9 mouse cellular contexts compared by ENCODE assay signal in the genomic region with DNA sequence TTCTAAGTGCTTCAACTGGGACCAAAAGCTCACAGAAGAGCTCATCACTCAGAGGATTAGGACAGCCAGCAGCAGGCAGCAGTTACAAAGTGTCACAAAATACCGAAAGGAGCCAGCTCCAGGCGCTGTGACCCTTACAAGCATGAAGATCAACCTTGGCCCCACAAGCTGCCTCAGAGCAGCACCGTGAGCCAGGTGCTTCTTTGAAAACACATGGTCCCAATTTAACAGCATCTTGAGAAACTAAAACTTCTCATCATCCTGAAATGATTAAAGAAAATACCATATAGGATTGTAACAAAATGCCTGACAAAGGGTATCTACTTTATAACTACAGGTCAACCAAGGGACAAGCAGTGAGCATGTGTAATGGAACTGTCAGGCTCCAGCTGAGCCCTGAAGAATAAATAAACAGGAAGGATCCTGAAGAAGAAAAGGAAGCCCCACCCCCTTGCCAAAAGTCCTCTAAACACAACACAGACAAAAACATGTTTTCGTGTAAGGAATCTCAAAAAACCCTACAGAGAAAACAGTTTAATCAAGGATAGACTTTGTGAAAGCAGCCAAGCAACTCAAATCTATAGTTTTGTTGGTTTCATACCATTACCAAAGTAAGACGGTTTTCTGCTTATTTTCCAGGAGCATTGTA. TPM values are rescaled to one million over a fixed set of nuclear protein-coding genes. Genes with fewer than 3 reads are reported as not detected.
DNase-seq lines count a peak whose midpoint lies in the region; ATAC-seq and TF ChIP-seq lines count a peak whose summit lies in the region.
"Had no signal": no experiment of that assay in that cellular context is flagged by ENCODE, and none has a peak within 500 bp of the region (broad histone marks: within the 10 kb centered on the region; RNA-seq: fewer than 3 reads in every experiment).

No protein-coding gene starts in this region.

- whole genome bisulfite sequencing in kidney, embryonic 14.5 days = 38% methylated on average over 5 of the region's 5 CpGs
- WGBS in stomach, postnatal 0 days = 48% methylated on average over 5 of the region's 5 CpGs
- WGBS in forebrain, embryonic 10.5 days = 72% methylated on average over 5 of the region's 5 CpGs

- H3K27me3 ChIP-seq in kidney, embryonic 14.5 days (ENCODE audit: control insufficient read depth, insufficient read depth, low read length) = no peaks in the 10 kb centered on the region
- H3K27me3 ChIP-seq in stomach, postnatal 0 days (ENCODE audit: control insufficient read depth, insufficient read depth, low read length) = no peaks in the 10 kb centered on the region
- H3K27me3 ChIP-seq in forebrain, embryonic 10.5 days (ENCODE audit: poor library complexity, severe bottlenecking) = no peaks in the 10 kb centered on the region

- peaks cover 63% of the 10 kb centered on the region for H3K36me3 ChIP-seq in kidney, embryonic 14.5 days (ENCODE audit: control insufficient read depth, insufficient read depth, low read length)
- H3K36me3 ChIP-seq in stomach, postnatal 0 days (ENCODE audit: control insufficient read depth, insufficient read depth, low read length) = peaks cover 41% of the 10 kb centered on the region
- H3K36me3 ChIP-seq in forebrain, embryonic 10.5 days (replicated peaks) = peaks cover 85% of the 10 kb centered on the region

- no peak overlapping the region for H3K27ac ChIP-seq in kidney, embryonic 14.5 days (ENCODE audit: low read depth, low read length)
- peak overlapping the region; percentile 61 for H3K27ac ChIP-seq in brown adipose tissue, adult 24 weeks (replicated peaks; ENCODE audit: low read depth, low read length)
- H3K27ac ChIP-seq in stomach, postnatal 0 days (replicated peaks) = no peak overlapping the region
- no peak overlapping the region for H3K27ac ChIP-seq in forebrain, embryonic 10.5 days

- TF ChIP-seq EP300 in stomach, postnatal 0 days (optimal IDR thresholded peaks at IDR 0.05) = no peak

- no peaks in the 10 kb centered on the region for H3K9me3 ChIP-seq in kidney, embryonic 14.5 days (ENCODE audit: control insufficient read depth, low read length)
- no peaks in the 10 kb centered on the region for H3K9me3 ChIP-seq in stomach, postnatal 0 days (ENCODE audit: control insufficient read depth, low read length)
- no peaks in the 10 kb centered on the region for H3K9me3 ChIP-seq in forebrain, embryonic 10.5 days

- ATAC-seq in kidney, embryonic 14.5 days (ENCODE audit: low FRiP score, low TSS enrichment) = no peak
- ATAC-seq in stomach, postnatal 0 days (ENCODE audit: low FRiP score, low TSS enrichment) = no peak

- H3K9ac ChIP-seq in kidney, embryonic 14.5 days (ENCODE audit: low read depth, low read length) = no peak overlapping the region
- no peak overlapping the region for H3K9ac ChIP-seq in stomach, postnatal 0 days (ENCODE audit: low read length)

- no peak overlapping the region for H3K4me3 ChIP-seq in kidney, embryonic 14.5 days (ENCODE audit: low read length)
- H3K4me3 ChIP-seq in brown adipose tissue, adult 24 weeks (ENCODE audit: insufficient read depth, low read depth, low read length) = no peak overlapping the region
- H3K4me3 ChIP-seq in stomach, postnatal 0 days (ENCODE audit: low read depth, low read length) = no peak overlapping the region
- H3K4me3 ChIP-seq in forebrain, embryonic 10.5 days = no peak overlapping the region

- H3K4me2 ChIP-seq in kidney, embryonic 14.5 days (replicated peaks; ENCODE audit: low read depth, low read length) = no peak overlapping the region
- no peak overlapping the region for H3K4me2 ChIP-seq in stomach, postnatal 0 days (replicated peaks; ENCODE audit: low read depth)
- H3K4me2 ChIP-seq: liver, embryonic 11.5 days had no signal

- peak; percentile 44 for DNase-seq in kidney, adult 9 months
- peak; percentile 37 for DNase-seq in NIH3T3 (ENCODE audit: low read depth)
- peak; percentile 39 to 52 for DNase-seq in kidney, postnatal 36 days
- no peak for DNase-seq in stomach, postnatal 0 days (ENCODE audit: low spot score)
- DNase-seq in forebrain, embryonic 10.5 days (ENCODE audit: extremely low spot score, low spot score) = no peak
- DNase-seq: adrenal gland, adult 8-10 months had no signal

- TF ChIP-seq CTCF in stomach, postnatal 0 days (IDR thresholded peaks at IDR 0.05; ENCODE audit: low read depth) = no peak

- 0 out of 2 replicates have a peak, but pooled peaks cover 3% of the 10 kb centered on the region for H3K4me1 ChIP-seq in kidney, embryonic 14.5 days (ENCODE audit: control insufficient read depth, insufficient read depth, low read length)
- peaks cover 3% of the 10 kb centered on the region for H3K4me1 ChIP-seq in brown adipose tissue, adult 24 weeks (ENCODE audit: control insufficient read depth, insufficient read depth, insufficient read length, low read length)
- H3K4me1 ChIP-seq in stomach, postnatal 0 days (replicated peaks; ENCODE audit: control insufficient read depth, insufficient read depth) = no peaks in the 10 kb centered on the region
- H3K4me1 ChIP-seq in forebrain, embryonic 10.5 days = peaks cover 13% of the 10 kb centered on the region; the same call in 1 of the 2 replicates

RNA-seq across cellular contexts. Expression of a gene that starts 30.8 kb away (rescaled TPM):
- 117 and 127 TPM in 2 replicates for polyA plus RNA-seq in kidney, embryonic 14.5 days (2014; fragmentation: Nextera tagmentation; extraction: Ambion mirVana)
- 109 and 113 TPM in 2 replicates for polyA plus RNA-seq in brown adipose tissue, adult 24 weeks (2012; ENCODE audit: insufficient read depth, insufficient read length, missing spikeins)
- polyA plus RNA-seq in stomach, postnatal 0 days (2015; fragmentation: Nextera tagmentation; extraction: Ambion mirVana) = 84.6 and 85.1 TPM in 2 replicates
- 82.5 and 83.3 TPM in 2 replicates for polyA plus RNA-seq in forebrain, embryonic 10.5 days (2016; fragmentation: Nextera tagmentation; extraction: Ambion mirVana)

Comparison
In these comparisons a context has a peak if more than half of its experiments do, and no peak if none do; other contexts are left out.
1. DNase-seq: peak in kidney, adult 9 months (single experiment), NIH3T3 (single experiment) and kidney, postnatal 36 days (2 of 2); none in stomach, postnatal 0 days (single experiment) and forebrain, embryonic 10.5 days (single experiment).